In the genomic region with DNA sequence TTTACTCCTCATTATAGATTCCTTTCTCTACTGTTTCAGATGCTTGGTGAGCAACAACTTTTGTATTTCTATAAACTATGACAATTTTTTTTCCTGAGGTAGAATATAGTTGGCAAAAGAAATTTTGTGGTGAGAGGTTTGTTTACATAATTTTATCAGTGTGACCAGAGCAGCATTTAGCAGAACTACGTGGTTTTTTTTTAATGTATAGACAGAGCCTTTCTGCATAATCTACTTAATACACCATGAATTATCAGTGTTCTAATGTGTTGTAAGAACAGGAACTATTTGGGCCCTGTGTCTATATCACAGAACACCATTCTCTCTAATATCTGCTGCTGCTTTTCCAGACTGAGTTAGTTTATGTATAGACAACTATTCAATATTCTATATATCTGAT, we compare ENCODE assay signal across 18 mouse cellular contexts.
DNase-seq lines count a peak whose midpoint lies in the region; TF ChIP-seq lines count a peak whose summit lies in the region.
"Had no signal": no experiment of that assay in that cellular context is flagged by ENCODE, and none has a peak within 500 bp of the region (broad histone marks: within the 10 kb centered on the region; RNA-seq: fewer than 3 reads in every experiment).

No protein-coding gene starts in this region.

- DNase-seq in MEL (ENCODE audit: low read depth, low spot score) (peak; percentile 28), MEL-GATA-1-ER (ENCODE audit: extremely low read depth, low read depth) (peak; percentile 61)
- DNase-seq in urinary bladder, postnatal 4 days (ENCODE audit: low spot score in 2 of 2) = no peak
- DNase-seq in ovary, postnatal 14 days (ENCODE audit: low spot score) = no peak
- DNase-seq: adrenal gland, adult 2 months; adrenal gland, adult 8-10 months; adrenal gland, postnatal 10 days; adrenal gland, postnatal 14 days; adrenal gland, postnatal 25 days; adrenal gland, postnatal 36 days; B cell, adult 2 months; cerebellum, adult 11 months; cerebellum, adult 11-12 months; cerebellum, adult 18-20 months; cerebellum, adult 2 months; cerebellum, adult 8-10 months had no signal

- no peak overlapping the region for H3K27ac ChIP-seq in MEL (ENCODE audit: control insufficient read depth, low read depth, low read length)

- TF ChIP-seq RAD21 in MEL (IDR thresholded peaks at IDR 0.05; ENCODE audit: low read depth, low read length) = no peak

- H3K4me1 ChIP-seq in MEL (ENCODE audit: control insufficient read depth in 1 of 2, insufficient read depth in 2 of 2, low read length in 2 of 2) = no peaks in the 10 kb centered on the region

- no peaks in the 10 kb centered on the region for H3K36me3 ChIP-seq in MEL (ENCODE audit: control insufficient read depth in 1 of 2, insufficient read depth in 2 of 2, low read length in 2 of 2)
- H3K36me3 ChIP-seq: G1E had no signal

- TF ChIP-seq EP300 in MEL (IDR thresholded peaks at IDR 0.05; ENCODE audit: low read depth in 1 of 2, low read length in 2 of 2) = peak; percentile 59 to 64; a peak in 3 of 4 replicates

- no peak overlapping the region for H3K9ac ChIP-seq in MEL (ENCODE audit: control insufficient read depth, low read depth, low read length, poor library complexity, severe bottlenecking)

- no peaks in the 10 kb centered on the region for H3K79me2 ChIP-seq in MEL (ENCODE audit: control insufficient read depth, insufficient read depth, low read length, poor library complexity)

- H3K9me3 ChIP-seq in MEL (replicated peaks; ENCODE audit: insufficient read depth, low read length) = no peaks in the 10 kb centered on the region
- H3K9me3 ChIP-seq: G1E had no signal

- no peak for TF ChIP-seq CTCF in MEL (IDR thresholded peaks at IDR 0.05 in 2 of 3, conservative IDR thresholded peaks at IDR 0.05 in 1 of 3; ENCODE audit: control insufficient read depth in 1 of 3, insufficient read depth in 1 of 3, low read depth in 2 of 3, low read length in 3 of 3, poor library complexity in 1 of 3, severe bottlenecking in 1 of 3)

- TF ChIP-seq POLR2A in MEL (IDR thresholded peaks at IDR 0.05; ENCODE audit: control insufficient read depth in 1 of 2, insufficient read depth in 1 of 2, low read depth in 1 of 2, low read length in 2 of 2, poor library complexity in 1 of 2) = no peak

- H3K4me3 ChIP-seq in MEL (ENCODE audit: control insufficient read depth in 1 of 2, insufficient read depth in 1 of 2, low read depth in 2 of 2, low read length in 2 of 2) = no peak overlapping the region

- H3K27me3 ChIP-seq in MEL (ENCODE audit: control insufficient read depth in 1 of 2, insufficient read depth in 2 of 2, low read length in 2 of 2) = no peaks in the 10 kb centered on the region
- H3K27me3 ChIP-seq: CH12.LX had no signal

TF ChIP-seq in MEL, 35 proteins besides CTCF, POLR2A, EP300 and RAD21:
- TF ChIP-seq MYC (IDR thresholded peaks at IDR 0.05; ENCODE audit: low read depth, low read length) (no peak), ZNF384 (IDR thresholded peaks at IDR 0.05; ENCODE audit: low read depth, low read length) (peak; percentile 32; the same call in 1 of the 2 replicates), ZMIZ1 (IDR thresholded peaks at IDR 0.05; ENCODE audit: low read depth, low read length) (no peak), MAZ (IDR thresholded peaks at IDR 0.05; ENCODE audit: low read depth, low read length) (no peak), TCF12 (IDR thresholded peaks at IDR 0.05; ENCODE audit: low read depth, low read length) (0 out of 2 replicates have a peak, but pooled peaks have one; percentile 44), KAT2A (conservative IDR thresholded peaks at IDR 0.05; ENCODE audit: low read depth, low read length) (no peak), TAL1 (IDR thresholded peaks at IDR 0.05; ENCODE audit: low read length) (peak; percentile 50), ETS1 (IDR thresholded peaks at IDR 0.05; ENCODE audit: low read depth, low read length) (no peak), GATA1 (IDR thresholded peaks at IDR 0.05; ENCODE audit: low read depth, low read length) (peak; percentile 50; the same call in 1 of the 2 replicates)

Comparison
In these comparisons a context has a peak if more than half of its experiments do, and no peak if none do; other contexts are left out.
1. DNase-seq: peak in MEL (single experiment) and MEL-GATA-1-ER (single experiment); none in urinary bladder, postnatal 4 days (0 of 2) and ovary, postnatal 14 days (single experiment).